Mouse (Mus musculus) bone marrow macrophage, adult 2 months (primary cell): ENCODE results near the gene Hbb-bh1. TPM values are rescaled to one million over a fixed set of nuclear protein-coding genes. Genes with fewer than 3 reads are reported as not detected.
"Not testable (repeated sequence)": the region's sequence is repeated elsewhere in the genome, so short reads cannot be mapped to it uniquely, and the experiment has no call there.

ENCODE experiments used
- H3K27ac ChIP-seq: 2 replicates; pipeline ENCODE4 v1.5.1; 2012; ENCODE audit warnings: low read depth, low read length; ENCODE audit not compliant: insufficient read depth
- H3K4me1 ChIP-seq: 2 replicates; pipeline ENCODE4 v1.6.1; 2012; ENCODE audit warnings: low read length; ENCODE audit not compliant: control insufficient read depth, insufficient read depth
- H3K4me3 ChIP-seq: 2 replicates; pipeline ENCODE4 v1.5.1; 2012; ENCODE audit warnings: mild to moderate bottlenecking, low read length, moderate library complexity; ENCODE audit not compliant: insufficient read depth
- CTCF ChIP-seq: IDR thresholded peaks from 2 replicates; pipeline ENCODE4 v1.5.1; 2012; ENCODE audit warnings: low read depth, mild to moderate bottlenecking, low read length, moderate library complexity
- POLR2A ChIP-seq: IDR thresholded peaks from 2 replicates; pipeline ENCODE4 v1.6.1; 2012; ENCODE audit warnings: mild to moderate bottlenecking, low read depth, low read length, borderline replicate concordance
- polyA plus RNA-seq: library from polyadenylated mRNA; stranded (reverse); fragments of >200 nt; gene quantifications from 2 replicates; pipeline ENCODE4 v1.2.4, GENCODE M21; 2012; ENCODE audit not compliant: missing spikeins, insufficient read depth, insufficient read length

Hbb-bh1 gene
- polyA plus RNA-seq, 1 experiment: not detected

- H3K27ac ChIP-seq: no peak overlapping the region
- H3K4me3 ChIP-seq: no peak overlapping the region
- TF ChIP-seq CTCF (no peak), POLR2A (no peak)
These were observed 30.8 kb downstream of the Hbb-bh1 start for GRCm38 (mm10) chr7:103812174-103812573.

DNA sequence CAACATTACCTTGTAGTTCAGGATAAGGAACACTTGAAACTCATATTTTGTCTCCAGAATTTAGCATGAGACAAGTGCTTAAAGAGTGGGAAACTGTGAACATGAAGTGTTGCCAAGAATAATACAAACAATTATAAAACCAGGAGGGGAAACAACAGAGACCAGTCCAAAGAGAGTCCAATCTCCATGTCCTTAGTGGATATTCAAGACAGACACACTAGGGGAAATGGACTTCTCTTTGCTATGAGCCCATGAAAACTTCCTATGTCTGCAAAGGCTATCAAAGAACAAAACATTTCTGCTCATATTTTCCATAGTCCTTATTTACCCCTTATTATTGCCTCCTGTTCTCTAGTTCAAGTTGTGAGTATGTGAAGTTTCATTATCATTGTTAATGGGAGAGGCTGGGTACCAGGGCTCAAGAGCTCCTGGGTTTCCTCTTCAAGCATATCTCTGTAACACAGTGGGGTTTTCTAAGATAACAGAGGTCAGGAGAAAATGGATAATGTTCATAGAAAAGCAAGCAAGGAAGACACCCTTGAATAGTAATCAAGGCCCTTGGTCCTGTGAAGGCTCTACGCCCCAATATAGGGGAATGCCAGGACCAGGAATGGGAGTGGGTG, 31.6 kb downstream of the Hbb-bh1 start:
- H3K4me1 ChIP-seq: no peaks in the 10 kb centered on the region
- H3K4me3 ChIP-seq: no peak overlapping the region
- TF ChIP-seq POLR2A: no peak
- no peak for TF ChIP-seq CTCF
- no peak overlapping the region for H3K27ac ChIP-seq

More at GRCm38 (mm10) chr7:103812174-103812573, 30.8 kb downstream of the Hbb-bh1 start:
- H3K4me1 ChIP-seq: no peaks in the 10 kb centered on the region

DNA sequence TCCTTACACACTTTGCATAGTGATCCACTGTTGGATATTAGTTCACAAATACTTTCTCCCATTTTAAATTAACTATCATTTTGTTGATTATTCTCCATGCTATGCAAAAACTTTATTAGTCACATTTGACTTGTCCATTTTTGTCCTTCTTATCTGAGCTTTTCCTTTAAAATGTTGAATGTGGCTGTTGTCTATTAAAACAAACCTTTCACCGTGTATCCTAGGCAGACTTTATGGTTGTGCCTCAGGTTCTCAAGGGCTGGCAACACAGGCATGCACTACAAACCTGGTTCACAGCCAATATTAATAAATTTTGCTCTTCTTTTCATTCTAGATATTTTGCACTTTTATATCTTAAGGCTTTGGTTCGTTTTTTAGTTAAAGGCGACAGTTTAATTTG, 32.2 kb downstream of the Hbb-bh1 start:
- Histone ChIP-seq H3K27ac (no peak overlapping the region), H3K4me3 (no peak overlapping the region), H3K4me1 (no peaks in the 10 kb centered on the region)
- TF ChIP-seq POLR2A: no peak
- no peak for TF ChIP-seq CTCF

DNA sequence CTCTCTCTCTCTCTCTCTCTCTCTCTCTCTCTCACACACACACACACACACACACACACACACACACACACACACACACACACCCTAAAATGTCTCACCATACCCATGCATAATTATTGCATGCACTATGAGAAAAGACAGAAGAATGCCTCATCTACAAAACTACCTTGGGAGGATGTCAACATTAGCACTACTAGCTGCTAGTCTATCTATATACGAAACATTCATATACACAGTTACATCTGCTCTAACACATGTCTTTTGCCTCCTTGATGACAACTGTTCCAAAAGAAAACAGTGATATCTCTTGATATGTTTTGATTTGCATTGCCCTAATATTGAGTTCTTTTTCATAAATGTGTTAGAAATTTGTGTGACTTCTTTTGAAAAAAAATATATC, 32.7 kb downstream of the Hbb-bh1 start:
- no peak overlapping the region for H3K4me3 ChIP-seq
- TF ChIP-seq POLR2A: no peak
- TF ChIP-seq CTCF: no peak
- no peak overlapping the region for H3K27ac ChIP-seq

DNA sequence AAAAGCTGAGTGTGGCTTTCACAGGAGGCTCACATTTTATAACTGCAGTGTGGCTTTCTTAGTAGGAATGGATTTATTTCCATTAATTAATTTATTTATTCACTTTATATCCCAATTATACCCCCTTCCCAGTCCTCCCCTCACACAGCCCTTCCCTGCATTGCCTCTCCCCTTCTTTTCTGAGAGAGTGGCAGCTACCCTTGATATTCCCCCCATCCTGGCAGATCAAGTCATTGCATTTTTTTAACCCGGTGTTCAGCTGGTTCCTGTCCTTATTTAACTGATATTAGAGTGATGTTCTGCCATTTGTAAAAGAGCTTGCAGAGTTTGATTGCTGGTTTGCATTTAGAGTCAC, 33.2 kb downstream of the Hbb-bh1 start:
- H3K4me3 ChIP-seq: no peak overlapping the region
- TF ChIP-seq POLR2A (no peak), CTCF (no peak)
- H3K4me1 ChIP-seq: no peaks in the 10 kb centered on the region
- no peak overlapping the region for H3K27ac ChIP-seq

More for the DNA sequence above, 32.7 kb downstream of the Hbb-bh1 start:
- no peaks in the 10 kb centered on the region for H3K4me1 ChIP-seq

- H3K27ac ChIP-seq: no peak overlapping the region
- H3K4me3 ChIP-seq: no peak overlapping the region
- no peak for TF ChIP-seq CTCF
- TF ChIP-seq POLR2A: no peak
- H3K4me1 ChIP-seq: no peaks in the 10 kb centered on the region
These were observed 33.8 kb downstream of the Hbb-bh1 start for GRCm38 (mm10) chr7:103808971-103809800.

DNA sequence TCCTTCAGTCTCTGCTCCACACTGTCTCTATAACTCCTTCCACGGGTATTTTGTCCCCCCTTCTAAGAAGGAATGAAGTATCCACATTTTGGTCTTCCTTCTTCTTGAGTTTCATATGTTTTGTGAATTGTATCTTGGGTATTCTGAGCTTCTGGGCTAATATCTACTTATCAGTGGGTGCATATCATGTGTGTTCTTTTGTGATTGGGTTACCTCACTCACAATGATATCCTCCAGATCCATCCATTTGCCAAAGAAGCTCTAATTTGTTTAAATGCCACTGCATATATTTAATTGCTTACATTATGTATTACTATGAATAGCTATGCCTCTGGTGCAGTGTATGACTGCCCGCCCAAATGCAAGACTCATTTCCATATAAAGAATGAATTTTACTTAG, 34.8 kb downstream of the Hbb-bh1 start:
- not testable (repeated sequence) for H3K27ac ChIP-seq, H3K4me3 ChIP-seq, H3K4me1 ChIP-seq

DNA sequence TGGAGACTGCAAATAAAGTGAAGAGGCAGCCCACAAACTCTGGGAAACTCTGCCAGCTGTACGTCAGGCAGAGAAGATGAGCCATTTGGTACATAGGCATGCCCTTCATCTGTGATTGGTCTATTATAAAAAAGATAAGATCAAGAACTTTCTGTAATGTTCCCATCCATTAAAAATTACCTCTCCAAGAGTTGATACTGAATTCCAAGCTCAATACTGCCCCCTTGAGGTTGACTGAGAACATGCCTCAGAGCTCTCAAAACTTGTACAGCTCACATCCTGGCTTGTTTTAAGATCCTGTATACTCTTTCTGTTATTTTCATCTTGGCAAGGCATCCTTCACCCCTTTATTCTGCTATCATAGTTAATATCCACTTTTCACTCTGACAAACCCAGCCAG, 36.1 kb downstream of the Hbb-bh1 start:
- Histone ChIP-seq H3K4me1 (no peaks in the 10 kb centered on the region), H3K27ac (no peak overlapping the region), H3K4me3 (no peak overlapping the region)
- no peak for TF ChIP-seq POLR2A
- no peak for TF ChIP-seq CTCF

DNA sequence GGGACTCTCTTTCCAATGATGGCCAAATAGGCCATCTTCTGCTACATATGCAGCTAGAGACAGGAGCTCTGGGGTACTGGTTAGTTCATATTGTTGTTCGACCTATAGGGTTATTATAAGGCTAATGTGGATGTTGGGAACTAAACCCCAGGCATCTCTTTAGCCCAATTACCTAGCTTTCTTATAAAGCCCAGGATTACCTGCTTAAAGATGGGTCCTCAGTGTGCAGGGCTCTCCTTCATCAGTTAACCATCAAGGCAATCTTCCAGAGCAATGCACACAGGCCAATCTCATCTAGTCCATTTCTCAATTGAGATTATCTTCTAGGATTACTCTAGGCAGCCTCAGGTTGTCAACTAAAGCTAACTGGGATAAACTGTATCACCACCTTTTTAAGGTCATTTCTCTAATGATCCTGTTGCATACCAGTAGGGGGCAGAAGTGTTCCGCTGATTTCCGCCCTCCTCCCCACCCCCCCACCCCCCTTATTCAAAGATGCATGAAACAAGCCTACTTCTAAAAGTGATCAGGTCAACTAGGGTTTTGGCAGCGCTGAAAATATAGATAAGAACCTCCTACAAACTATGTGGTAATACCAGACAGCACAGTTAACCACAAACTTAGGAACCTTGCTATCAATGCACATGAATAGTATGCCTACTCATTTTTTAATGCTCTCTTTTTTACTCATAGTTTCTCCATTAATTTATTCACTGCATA, 50.1 kb downstream of the Hbb-bh1 start:
- TF ChIP-seq POLR2A: no peak
- TF ChIP-seq CTCF: 0 out of 2 replicates have a peak, but pooled peaks have one; percentile 12
- Histone ChIP-seq H3K4me1 (no peaks in the 10 kb centered on the region), H3K27ac (no peak overlapping the region), H3K4me3 (no peak overlapping the region)

- no peak within 1 kb of the TSS for H3K4me3 ChIP-seq
- H3K4me1 ChIP-seq: no peaks in the 10 kb centered on the region
- TF ChIP-seq POLR2A: no peak
- no peak for TF ChIP-seq CTCF
- H3K27ac ChIP-seq: no peak within 1 kb of the TSS
These were observed 51.2 kb downstream of the Hbb-bh1 start, which contains the start of gene Olfr67 for GRCm38 (mm10) chr7:103791721-103792120. TSS of gene Olfr67 (minus strand) at chr7:103791821.

Other genes starting within 250 kb of the Hbb-bh1 start
- not detected in 2 replicates for gene Olfr619, start 242.6 kb downstream of the Hbb-bh1 start, polyA plus RNA-seq
- 0.19 and 0.27 TPM in 2 replicates for gene Olfr620, start 230.6 kb downstream of the Hbb-bh1 start, polyA plus RNA-seq
- gene Olfr622, start 200.5 kb downstream of the Hbb-bh1 start, polyA plus RNA-seq: not detected in 2 replicates
- gene Olfr623, start 179.5 kb downstream of the Hbb-bh1 start, polyA plus RNA-seq: not detected in 2 replicates
- gene Olfr624, start 172.0 kb downstream of the Hbb-bh1 start, polyA plus RNA-seq: not detected in 2 replicates
- gene Olfr625-ps1, start 160.4 kb downstream of the Hbb-bh1 start, polyA plus RNA-seq: not detected in 2 replicates
- gene Olfr243, start 128.5 kb downstream of the Hbb-bh1 start, polyA plus RNA-seq: not detected in 2 replicates
- gene Olfr628, start 112.8 kb downstream of the Hbb-bh1 start, polyA plus RNA-seq: not detected in 2 replicates
- not detected in 2 replicates for gene Olfr629, start 98.2 kb downstream of the Hbb-bh1 start, polyA plus RNA-seq
- gene Olfr630, start 85.8 kb downstream of the Hbb-bh1 start, polyA plus RNA-seq: not detected in 2 replicates
- gene Olfr69, start 71.6 kb downstream of the Hbb-bh1 start, polyA plus RNA-seq: not detected in 2 replicates
- gene Olfr68, start 63.5 kb downstream of the Hbb-bh1 start, polyA plus RNA-seq: not detected in 2 replicates
- not detected in 2 replicates for gene Olfr67, start 51.3 kb downstream of the Hbb-bh1 start, polyA plus RNA-seq
- not detected in 2 replicates for gene Hbb-bt, start 29.2 kb downstream of the Hbb-bh1 start, polyA plus RNA-seq
- gene Hbb-bs, start 15.1 kb downstream of the Hbb-bh1 start, polyA plus RNA-seq: not detected in 2 replicates
- not detected in 2 replicates for gene Hbb-bh2, start 2.6 kb downstream of the Hbb-bh1 start, polyA plus RNA-seq
- gene Hbb-y, start 10.1 kb upstream of the Hbb-bh1 start, polyA plus RNA-seq: not detected in 2 replicates
- gene Olfr66, start 43.1 kb upstream of the Hbb-bh1 start, polyA plus RNA-seq: not detected in 2 replicates
- gene Olfr64, start 51.3 kb upstream of the Hbb-bh1 start, polyA plus RNA-seq: not detected in 2 replicates
- gene Olfr65, start 60.3 kb upstream of the Hbb-bh1 start, polyA plus RNA-seq: not detected in 2 replicates
- not detected in 2 replicates for gene Olfr631, start 85.7 kb upstream of the Hbb-bh1 start, polyA plus RNA-seq
- gene Olfr632, start 91.2 kb upstream of the Hbb-bh1 start, polyA plus RNA-seq: not detected in 2 replicates
- gene Olfr633, start 101.3 kb upstream of the Hbb-bh1 start, polyA plus RNA-seq: not detected in 2 replicates
- gene Olfr635, start 128.0 kb upstream of the Hbb-bh1 start, polyA plus RNA-seq: 0.13 TPM in 1 of 2 replicates, not detected in the other
- gene Olfr638, start 155.6 kb upstream of the Hbb-bh1 start, polyA plus RNA-seq: not detected in 2 replicates
- 0.12 TPM in 1 of 2 replicates, not detected in the other for gene Olfr639, start 174.1 kb upstream of the Hbb-bh1 start, polyA plus RNA-seq
- gene Olfr640, start 182.4 kb upstream of the Hbb-bh1 start, polyA plus RNA-seq: not detected in 2 replicates
- not detected in 2 replicates for gene Olfr641, start 192.3 kb upstream of the Hbb-bh1 start, polyA plus RNA-seq
- gene Olfr642, start 209.5 kb upstream of the Hbb-bh1 start, polyA plus RNA-seq: 0.17 TPM in 1 of 2 replicates, not detected in the other
- not detected in 2 replicates for gene 4930516K23Rik, start 218.3 kb upstream of the Hbb-bh1 start, polyA plus RNA-seq
- not detected in 2 replicates for gene Olfr644, start 228.7 kb upstream of the Hbb-bh1 start, polyA plus RNA-seq
- gene Olfr645, start 242.3 kb upstream of the Hbb-bh1 start, polyA plus RNA-seq: not detected in 2 replicates